Mouse (Mus musculus) forelimb bud, embryonic 11.5 days (tissue): ENCODE results near the gene Zcrb1.
A peak's percentile ranks its signal among the peaks of the same experiment; 100 is the strongest.
"Not testable (repeated sequence)": the region's sequence is repeated elsewhere in the genome, so short reads cannot be mapped to it uniquely, and the experiment has no call there.

ENCODE experiments used
- DNase-seq: peaks from one replicate; pipeline ENCODE4 v3.0.0-alpha.2; 2012; ENCODE audit warnings: low read depth, low spot score

The Zcrb1 gene

GRCm38 (mm10) chr15:93397826-93398698 lies at the start of gene Zcrb1, which contains the start of gene Pphln1:
Gene Zcrb1 (minus strand): TSS chr15:93398334.
Gene Pphln1 (plus strand): TSS chr15:93398350.
- DNase-seq, result peak; percentile 86

DNA sequence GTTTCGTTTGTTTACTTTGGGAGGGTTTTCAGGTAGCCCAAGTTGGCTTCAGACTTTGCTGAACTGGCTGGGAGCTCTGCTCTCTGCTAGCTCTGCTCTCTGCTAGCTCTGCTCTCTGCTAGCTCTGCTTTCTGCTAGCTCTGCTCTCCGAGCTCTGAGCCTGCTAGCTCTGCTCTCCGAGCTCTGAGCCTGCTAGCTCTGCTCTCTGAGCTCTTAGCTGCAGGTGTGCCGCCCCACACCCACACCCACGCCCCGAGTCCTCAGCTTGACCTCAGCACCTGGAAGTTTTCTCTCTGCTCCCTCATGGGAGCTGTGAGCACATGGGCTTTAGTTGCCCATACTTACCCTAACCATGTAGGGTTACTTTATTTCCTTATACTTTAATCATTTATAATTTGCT lies 45.5 kb upstream of the Zcrb1 start:
- DNase-seq, result no peak

DNA sequence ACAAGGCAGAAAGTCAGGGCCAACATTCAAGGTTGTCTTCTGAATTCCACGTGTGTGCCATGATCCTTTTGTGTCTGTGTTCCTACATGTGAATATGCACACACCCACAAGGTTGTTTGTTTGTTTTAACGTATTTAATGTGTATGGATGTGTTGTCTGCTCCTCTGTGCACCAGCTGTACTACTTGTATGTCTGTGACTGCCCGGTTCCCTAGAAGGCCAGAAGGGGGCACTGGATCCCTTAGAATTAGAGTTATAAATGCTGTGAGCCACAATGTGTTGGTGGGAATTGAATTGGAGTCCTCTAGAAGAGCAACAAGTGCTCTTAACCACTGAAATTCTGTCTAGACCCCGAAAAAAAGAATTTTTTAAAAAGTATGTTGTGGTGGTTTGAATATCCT lies 44.1 kb upstream of the Zcrb1 start:
- DNase-seq, result no peak

DNA sequence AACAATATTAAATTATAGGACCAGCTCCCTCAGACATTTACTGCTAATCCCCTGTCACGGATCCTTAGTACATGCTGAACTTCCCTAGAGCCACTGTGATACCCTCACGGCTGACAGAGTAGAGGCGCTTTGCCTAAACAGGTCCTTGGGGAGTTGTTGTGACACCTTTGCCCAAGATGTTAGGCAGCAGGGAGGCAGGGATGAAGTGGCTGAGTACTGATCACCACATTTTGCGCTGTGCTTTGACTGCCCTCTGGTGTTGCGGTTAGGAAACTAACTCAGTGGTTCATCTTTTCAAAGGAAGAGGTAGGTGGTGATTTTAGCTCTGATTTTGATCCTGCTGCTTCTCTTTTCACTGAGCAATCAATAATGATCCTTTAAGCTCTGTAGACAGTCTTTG lies 40.5 kb upstream of the Zcrb1 start:
- peak; percentile 35 for DNase-seq

- no peak for DNase-seq
Measured at GRCm38 (mm10) chr15:93435998-93436397, 37.9 kb upstream of the Zcrb1 start.

- no peak for DNase-seq
Measured at GRCm38 (mm10) chr15:93433811-93434210, 35.7 kb upstream of the Zcrb1 start.

GRCm38 (mm10) chr15:93422537-93422936 lies 24.4 kb upstream of the Zcrb1 start:
- DNase-seq, result no peak

DNA sequence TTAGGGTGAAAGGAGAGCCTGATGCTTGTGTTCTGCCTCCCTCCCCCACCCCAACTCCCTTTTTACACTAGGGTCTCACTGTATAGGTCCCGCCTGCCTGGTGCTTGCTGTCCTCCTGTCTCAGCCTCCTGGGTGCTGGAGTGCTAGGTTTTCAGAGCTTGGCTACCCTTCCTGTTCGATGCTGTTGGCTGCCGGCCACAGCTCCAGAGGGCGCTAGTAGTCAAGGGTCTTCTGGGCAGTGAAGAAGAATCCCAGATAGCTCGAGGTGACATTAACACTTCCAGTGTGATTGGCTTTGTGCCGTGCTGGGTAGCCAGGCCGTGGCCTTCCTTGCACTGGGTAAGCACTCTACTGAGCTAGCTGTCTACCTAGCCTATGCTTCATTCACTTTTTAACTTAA lies 22.5 kb upstream of the Zcrb1 start:
- DNase-seq, result no peak

DNA sequence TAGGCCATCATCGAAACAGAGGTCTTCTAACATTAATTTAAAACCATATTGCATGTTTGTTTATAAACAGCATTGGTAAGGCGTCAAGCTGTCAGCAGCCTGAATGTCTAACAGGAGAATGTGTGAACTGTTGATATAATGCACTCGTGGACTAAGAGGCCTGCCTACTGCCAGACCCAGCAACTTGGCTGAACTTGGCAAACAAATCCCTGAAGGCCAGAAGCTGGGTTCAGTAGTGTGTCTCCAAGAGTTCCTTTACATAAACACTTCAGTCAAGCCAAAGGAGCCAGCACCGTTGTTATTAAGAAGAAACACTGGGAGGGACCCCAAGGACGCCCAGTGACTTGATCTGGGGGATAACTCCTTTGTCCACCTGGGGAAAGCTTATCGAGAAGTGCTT lies 18.2 kb upstream of the Zcrb1 start:
- no peak for DNase-seq

DNA sequence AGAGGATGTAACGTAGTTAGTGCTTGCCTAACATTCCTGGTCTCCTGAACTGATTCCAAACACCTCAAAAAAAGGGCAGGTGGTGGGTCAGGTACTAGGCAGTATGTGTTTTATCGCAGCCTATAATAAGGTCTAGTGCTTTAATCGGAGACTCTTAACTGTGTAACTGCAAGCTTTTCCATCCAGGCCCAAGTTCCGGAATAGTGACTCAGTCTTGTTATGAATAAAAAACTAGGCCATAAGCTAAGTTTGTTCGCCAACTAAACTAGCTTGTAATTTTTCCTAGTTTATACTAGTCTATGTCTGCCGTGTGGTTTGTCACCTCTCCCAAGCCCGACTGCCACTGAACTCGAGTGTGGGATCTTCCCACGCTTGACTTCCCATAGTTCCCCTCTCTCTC lies 16.3 kb upstream of the Zcrb1 start:
- DNase-seq, result no peak

- no peak for DNase-seq
Measured at GRCm38 (mm10) chr15:93412445-93412844, 14.3 kb upstream of the Zcrb1 start.

DNA sequence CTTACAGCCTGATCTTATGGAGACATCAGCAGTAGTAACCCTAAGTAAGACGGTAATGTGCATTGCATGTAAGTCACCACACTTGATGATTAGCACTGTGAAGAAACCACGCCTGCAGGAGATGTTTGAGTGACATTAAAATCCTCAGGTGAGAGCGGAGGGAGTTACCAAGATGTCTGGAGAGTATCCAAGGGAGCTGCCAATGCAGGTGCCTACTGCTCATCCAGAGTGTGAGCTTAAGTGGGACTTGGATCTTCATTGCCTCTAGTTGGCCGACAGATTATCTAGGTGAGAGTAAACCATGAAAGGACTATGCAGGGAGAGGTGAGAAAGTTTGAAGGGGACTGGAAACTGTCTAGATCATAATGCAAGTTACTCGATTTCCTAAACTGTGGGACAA lies 8.4 kb upstream of the Zcrb1 start:
- DNase-seq, result no peak

GRCm38 (mm10) chr15:93405446-93405986 lies 7.4 kb upstream of the Zcrb1 start:
- no peak for DNase-seq

- no peak for DNase-seq
Measured at GRCm38 (mm10) chr15:93404849-93405248, 6.7 kb upstream of the Zcrb1 start.

DNA sequence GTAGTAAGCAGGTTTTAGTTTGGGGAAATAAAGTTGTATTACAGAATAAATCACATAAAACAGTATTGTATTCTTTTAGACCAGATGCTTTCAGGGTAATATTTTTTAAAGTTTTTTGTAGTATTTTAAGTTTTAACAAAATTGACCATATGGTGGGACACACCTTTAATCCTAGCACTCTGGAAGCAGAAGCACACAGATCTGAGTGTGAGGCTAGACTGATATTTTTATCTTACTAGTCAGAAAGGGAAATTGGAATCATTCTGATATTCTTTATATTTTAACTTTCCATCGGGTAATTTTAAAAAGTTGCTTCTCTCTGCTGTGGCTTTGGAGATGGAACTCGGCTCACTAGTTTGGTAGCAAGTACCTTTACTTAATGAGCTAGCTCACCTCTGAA lies 4.6 kb upstream of the Zcrb1 start:
- DNase-seq, result no peak

DNA sequence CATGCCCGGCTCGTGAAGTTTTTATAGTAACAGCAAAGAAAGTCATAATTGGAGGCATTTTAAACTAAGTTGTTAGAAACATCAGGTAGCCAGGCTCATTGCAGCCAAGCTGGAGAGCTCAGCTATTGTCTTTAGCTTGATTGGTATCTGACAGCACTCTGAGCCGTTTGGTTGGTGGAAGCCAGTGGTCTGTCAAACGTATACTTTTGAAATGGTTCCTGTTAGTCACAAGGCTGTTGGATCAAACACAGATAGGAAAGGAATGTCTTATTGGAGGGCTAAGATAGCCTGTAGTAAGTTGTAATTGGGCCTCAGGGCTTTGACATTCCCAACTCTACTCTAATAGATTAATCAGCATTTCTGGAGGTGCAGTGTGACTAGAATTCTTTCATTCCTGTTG lies 3.3 kb upstream of the Zcrb1 start:
- DNase-seq, result no peak

DNA sequence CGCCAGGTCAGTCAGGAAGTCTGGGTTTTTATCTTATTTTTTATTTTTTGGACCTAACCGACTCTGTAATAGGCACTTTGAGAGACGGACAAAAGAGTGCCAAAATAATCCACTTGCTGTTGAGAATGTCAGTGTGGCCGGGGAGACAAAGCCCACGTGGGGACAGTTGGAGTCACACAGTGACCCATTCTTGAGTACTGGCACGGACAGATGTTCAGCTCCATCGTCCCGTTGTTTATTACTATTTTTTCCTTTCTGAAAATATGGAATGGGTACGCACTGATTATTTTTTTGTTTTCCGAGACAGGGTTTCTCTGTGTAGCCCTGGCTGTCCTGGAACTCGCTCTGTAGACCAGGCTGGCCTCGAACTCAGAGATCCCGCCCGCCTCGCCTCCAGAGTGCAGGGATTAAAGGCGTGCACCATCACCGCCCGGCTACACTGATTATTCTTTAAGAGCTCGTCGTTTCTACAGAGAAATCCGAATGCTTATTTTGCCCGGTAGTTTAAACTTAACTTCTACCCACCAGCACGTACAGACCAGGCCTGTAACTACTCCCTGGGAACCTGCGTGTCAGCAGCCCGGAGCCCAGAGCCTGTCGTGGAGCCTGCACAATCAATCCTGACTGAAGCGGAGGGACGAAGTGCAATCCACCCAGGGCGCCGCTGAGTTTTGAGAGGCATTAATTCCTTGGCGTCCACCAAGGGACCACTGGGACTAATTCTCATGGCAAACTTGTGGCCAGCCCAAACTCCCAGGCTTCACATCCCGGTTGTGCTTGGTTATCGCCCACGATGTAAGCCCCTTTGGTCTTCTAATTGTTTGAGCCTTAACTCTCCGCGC lies 786 bp upstream of the Zcrb1 start:
- DNase-seq, result no peak

DNA sequence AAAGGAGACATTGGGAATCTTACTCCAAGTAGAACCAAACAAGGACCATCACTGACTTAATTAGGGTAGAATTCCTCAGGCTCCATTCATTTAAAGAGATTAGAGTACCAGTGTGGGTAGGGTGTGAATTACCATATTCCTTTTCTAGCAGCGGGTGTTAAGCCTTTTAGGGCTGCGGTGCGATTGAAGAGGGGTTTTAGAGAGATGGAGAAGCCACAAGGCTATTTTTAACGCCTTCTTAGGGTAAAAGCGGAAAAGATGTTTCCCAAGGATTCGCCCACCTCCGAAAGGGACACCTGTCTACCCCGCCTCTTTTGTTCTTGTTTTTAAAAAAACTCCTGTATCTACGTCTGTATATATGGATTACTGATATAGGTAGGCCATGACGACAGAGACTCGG lies 865 bp downstream of the Zcrb1 start:
- no peak for DNase-seq

DNA sequence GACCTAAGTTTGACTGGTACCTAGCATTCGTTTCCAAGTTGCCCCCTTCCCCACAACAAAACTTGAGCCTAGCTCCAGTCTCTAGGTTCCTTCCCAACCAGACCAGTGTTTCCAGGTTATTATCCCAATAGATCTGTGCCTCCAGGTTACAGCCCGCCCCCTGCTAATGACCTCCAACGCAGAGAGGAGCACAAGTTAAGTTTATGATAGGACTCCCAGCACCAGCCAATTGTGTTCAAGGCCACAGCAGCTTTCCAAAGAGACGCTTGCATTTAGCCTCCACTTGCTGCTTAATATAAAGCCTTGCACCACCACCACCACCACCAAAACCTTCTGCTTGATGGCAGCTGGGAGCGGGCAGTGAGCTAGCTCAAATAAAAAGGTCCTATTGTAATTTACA lies 16.8 kb downstream of the Zcrb1 start:
- no peak for DNase-seq

DNA sequence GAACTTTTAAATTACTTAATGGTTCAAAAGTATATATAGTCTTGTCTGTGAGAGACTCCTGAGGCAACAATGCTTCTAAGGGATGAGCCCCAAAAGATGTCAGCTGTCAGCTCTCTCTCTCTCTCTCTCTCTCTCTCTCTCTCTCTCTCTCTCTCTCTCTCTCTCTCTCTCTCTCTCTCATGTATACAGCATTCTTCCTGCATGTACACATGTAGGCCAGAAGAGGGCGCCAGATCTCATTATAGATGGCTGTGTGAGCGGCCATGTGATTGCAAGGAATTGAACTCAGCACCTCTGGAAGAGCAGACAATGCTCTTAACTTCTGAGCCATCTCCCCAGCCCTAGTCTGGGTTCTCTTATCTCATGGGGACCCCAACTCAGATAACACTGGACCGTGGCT lies 19.0 kb downstream of the Zcrb1 start:
- DNase-seq, result no peak

DNA sequence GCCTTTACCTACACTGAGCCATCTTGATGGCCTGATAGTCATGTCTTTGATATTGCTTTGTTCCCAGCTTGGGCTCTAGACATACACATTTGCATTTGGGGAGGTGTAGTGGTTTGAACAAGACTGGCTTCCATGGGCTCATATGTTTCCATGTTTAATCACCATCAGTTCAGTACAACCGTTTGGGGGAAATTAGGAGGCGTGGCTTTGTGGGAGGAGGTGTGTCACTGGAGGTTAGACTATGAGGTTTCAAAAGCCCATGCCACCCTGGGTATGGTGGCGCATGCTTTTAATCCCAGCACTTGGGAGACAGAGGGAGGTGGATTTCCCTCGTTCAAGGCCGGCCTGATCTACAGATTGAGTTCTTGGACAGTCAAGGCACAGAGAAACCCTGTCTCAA lies 22.4 kb downstream of the Zcrb1 start:
- no peak for DNase-seq

- not testable (repeated sequence) for DNase-seq
Measured at GRCm38 (mm10) chr15:93372525-93373119, 25.5 kb downstream of the Zcrb1 start.
